Mouse (Mus musculus) heart, postnatal 36 days (tissue): ENCODE data around the gene Nomo1. TPM values are rescaled to one million over a fixed set of nuclear protein-coding genes. Genes with fewer than 3 reads are reported as not detected.

Experiments
- DNase-seq, 2 experiments: peaks; one replicate each; pipeline ENCODE4 v3.0.0; 2021 to 2022
- intact Hi-C: fragments of 180-260 bp; cut with DNase I; formaldehyde crosslinking; loops from one replicate; pipeline ENCODE4 v1.15.1; 2025
- total RNA-seq, 2 experiments: library from RNA; stranded (reverse); gene quantifications; 2 replicates each; pipeline ENCODE4 v1.2.3; 2021

Gene Nomo1
- total RNA-seq, 2 experiments from 2014 or later = 83.4 to 86.4 TPM

GRCm38 (mm10) chr7:46039873-46040272, 6.4 kb downstream of the Nomo1 start:
- DNase-seq = no peak
- intact Hi-C loops = loop anchor here (10.0 kb wide), 1 partner anchor 1735 kb away; the partner anchor contains the start of gene Clec11a

DNA sequence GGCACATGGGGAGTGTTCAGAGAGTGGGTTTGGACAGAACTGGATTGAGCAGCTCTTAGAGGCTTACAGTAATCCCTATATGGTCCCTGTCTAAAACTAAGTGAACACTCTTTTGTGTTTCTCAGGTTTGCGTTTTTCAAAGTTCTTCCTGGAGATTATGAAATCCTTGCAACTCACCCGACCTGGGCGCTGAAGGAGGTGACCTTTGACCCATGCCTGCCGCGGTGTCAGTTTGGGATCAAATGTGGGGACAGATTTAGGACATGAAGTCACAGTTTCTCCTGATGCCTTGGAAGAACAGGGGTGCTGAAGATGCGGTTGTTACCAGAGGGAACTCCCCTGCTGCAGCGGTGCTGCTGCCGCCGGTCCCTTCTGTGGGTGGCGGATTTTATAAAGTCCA, 10.6 kb downstream of the Nomo1 start:
- intact Hi-C loops = no loop called here

DNA sequence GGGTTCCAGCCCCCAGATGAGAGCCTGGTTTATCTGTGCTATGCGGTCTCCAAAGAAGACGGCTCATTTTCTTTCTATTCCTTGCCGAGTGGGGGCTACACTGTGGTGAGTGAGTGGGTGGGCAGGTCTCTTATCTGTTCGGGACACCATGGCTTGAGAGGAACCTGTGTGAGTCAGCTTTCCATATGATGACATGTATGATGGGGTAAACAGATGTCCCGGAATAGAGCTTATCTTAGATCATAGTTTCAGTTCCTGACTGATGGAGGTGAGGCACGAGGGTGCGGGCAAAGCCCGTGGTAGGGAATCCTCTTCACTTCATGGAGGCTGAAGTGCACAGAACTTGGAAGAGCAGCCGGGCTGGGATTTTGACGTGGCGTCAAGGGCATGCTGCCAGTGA, 12.4 kb downstream of the Nomo1 start:
- DNase-seq = no peak
- intact Hi-C loops = no loop called here

More for the DNA sequence above, 10.6 kb downstream of the Nomo1 start:
- no peak for DNase-seq

GRCm38 (mm10) chr7:46047873-46048562, 14.5 kb downstream of the Nomo1 start:
- DNase-seq = no peak
- intact Hi-C loops = no loop called here

GRCm38 (mm10) chr7:46049981-46050380, 16.5 kb downstream of the Nomo1 start:
- intact Hi-C loops = no loop called here
- DNase-seq = no peak

DNA sequence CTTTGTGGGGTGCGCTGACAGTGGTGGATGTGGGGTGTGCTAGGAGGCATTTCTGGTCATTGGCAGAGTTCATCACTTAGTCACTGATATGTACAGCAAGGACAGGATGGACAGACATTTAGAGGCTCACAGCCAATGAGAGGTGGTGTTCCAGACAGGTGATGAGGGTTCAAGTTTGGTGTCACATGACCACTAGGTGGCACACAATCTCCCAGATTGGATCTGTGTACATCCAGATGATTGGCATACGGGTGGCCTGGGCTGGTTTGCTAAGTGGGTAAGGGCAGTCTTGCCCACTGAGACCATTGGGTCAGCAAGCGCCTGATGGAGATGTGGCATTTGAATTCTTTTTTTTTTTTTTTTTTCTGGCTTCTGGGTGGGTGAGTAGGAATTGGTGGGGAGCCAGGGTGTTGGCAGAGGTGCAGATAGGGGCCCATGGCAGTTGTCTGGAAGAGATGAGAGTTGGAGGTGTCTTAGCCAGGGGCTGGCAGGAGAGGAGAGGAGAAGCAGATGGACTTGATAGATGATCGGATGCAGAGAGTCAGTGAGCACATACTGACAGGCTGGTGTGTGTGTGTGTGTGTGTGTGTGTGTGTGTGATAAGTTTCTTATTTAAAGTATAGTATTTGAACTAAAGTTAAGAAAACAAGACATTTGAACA, 18.8 kb downstream of the Nomo1 start:
- DNase-seq = no peak
- intact Hi-C loops = no loop called here

DNA sequence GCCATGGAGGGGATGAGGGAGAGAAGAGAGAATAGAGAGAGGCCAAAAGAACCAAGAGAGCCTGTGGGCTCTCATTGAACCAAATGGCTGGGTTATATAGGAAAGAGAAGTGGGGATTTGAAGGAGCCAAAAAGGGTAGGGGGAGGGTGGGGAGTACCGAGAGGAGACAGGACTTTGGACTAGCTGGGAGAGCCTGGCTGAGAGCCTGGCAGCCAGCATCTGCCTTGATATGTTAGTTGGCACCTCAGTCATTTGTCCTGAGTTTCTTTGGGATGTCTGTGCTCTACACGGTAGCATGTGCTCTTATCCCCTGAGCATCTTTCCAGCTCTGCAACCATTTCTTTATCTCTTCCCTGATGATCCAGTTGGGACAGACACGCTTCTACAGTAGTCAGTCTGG, 20.1 kb downstream of the Nomo1 start:
- intact Hi-C loops = no loop called here
- no peak for DNase-seq

GRCm38 (mm10) chr7:46058882-46059281, 25.4 kb downstream of the Nomo1 start:
- intact Hi-C loops = no loop called here
- DNase-seq = no peak

- intact Hi-C loops = no loop called here
These were observed 27.2 kb downstream of the Nomo1 start for GRCm38 (mm10) chr7:46060688-46061087.

DNA sequence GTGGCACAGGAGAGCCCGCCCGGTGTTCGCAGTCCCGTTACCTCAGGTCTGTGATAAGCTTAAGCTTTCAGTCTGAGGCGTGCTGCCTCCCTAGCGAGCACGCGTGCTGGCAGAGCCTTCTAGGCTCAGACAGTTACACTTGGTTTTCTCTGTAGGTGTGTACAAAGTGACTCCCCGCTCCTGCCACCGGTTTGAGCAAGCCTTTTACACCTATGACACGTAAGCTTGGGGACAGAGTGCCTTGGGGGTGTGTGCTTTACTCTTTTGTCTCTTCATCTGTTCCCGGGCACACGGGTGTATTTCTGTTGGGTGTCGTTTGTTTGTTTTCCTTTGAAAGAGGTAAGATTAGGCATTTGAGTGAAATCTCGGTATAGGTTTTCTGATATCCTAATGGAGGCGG, 28.1 kb downstream of the Nomo1 start:
- intact Hi-C loops = no loop called here
- no peak for DNase-seq

More at GRCm38 (mm10) chr7:46060688-46061087, 27.2 kb downstream of the Nomo1 start:
- no peak for DNase-seq

- intact Hi-C loops = no loop called here
- no peak for DNase-seq
These were observed 29.8 kb downstream of the Nomo1 start for GRCm38 (mm10) chr7:46063296-46063695.

GRCm38 (mm10) chr7:46068831-46069230, 35.3 kb downstream of the Nomo1 start:
- DNase-seq = no peak
- intact Hi-C loops = no loop called here

- intact Hi-C loops = no loop called here
- no peak for DNase-seq
These were observed 43.3 kb downstream of the Nomo1 start for GRCm38 (mm10) chr7:46076844-46077243.

GRCm38 (mm10) chr7:46077675-46078074, 44.2 kb downstream of the Nomo1 start:
- intact Hi-C loops = no loop called here
- no peak for DNase-seq

GRCm38 (mm10) chr7:46084024-46084423, 50.5 kb downstream of the Nomo1 start:
- intact Hi-C loops = no loop called here
- DNase-seq = no peak

DNA sequence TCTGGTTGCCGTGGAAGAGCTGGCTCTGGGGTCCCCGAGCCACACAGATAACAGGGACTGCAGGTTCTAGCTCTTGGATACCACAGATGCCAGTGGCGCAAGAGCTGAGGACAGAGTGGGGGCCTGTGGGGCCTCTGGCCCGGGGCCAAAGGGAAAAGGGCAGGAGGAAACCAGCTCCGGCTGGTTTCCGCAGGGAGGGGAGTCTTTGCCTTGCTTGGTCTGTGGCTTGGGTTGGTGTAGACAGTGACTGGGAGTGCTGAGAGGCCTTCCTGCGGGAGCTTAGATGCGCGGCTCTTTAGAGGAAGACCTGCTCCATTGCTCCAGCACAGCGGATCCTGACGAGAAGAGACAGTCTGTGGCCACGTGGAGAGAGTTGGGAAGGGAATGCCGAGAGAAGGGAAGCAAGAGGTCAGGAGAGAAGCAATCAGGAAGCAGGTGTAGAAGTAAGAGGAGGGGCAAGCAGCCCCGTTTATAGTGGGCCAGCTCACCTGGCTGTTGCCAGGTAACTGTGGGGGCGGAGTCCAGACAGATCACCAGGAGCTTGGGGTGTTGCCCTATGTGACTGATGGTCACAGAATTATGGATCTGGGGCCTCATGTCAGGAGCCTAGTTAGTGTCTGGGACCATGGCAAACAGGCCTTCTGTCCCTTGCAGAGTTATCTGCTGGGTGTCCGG, 51.5 kb downstream of the Nomo1 start:
- intact Hi-C loops = no loop called here
- no peak for DNase-seq

DNA sequence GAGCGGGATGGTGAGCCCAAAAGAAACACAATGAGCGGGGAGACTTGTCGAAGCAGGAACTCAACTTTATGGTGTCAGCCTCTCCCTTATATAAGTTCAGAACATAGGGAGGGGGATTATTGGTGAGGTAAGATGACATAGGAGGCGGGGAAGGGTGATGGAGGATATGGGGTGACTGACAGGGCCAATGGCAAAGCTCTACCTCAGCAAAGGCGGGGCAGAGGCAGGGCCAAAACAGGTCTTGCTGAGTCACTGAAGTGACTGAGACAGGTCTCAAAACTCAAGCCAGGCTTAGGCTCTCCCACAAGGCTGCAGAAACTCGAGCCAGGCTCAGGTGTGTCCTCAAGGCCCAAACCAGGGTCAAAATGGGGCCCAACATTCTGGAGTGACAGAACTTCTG, 52.9 kb downstream of the Nomo1 start:
- intact Hi-C loops = no loop called here
- no peak for DNase-seq

DNA sequence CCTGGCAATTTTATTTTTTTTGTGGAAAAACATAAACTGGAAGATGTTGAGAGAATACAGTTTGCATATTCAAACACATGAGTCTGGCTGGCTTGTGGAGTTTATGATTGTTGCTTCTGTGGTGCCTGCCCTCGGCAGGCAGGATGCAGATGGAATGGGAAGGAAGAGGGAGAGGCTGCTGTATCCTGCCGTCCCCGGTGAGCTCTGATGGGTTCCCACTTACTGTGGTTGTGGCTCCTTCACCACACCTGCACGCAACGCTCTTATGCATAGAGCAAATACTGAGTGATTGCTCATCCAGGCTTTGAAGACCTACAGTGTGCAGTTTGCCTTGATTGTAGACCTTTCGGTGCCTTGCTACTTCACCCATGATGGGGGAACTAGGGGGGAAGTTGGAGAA, 54.7 kb downstream of the Nomo1 start:
- intact Hi-C loops = no loop called here

DNA sequence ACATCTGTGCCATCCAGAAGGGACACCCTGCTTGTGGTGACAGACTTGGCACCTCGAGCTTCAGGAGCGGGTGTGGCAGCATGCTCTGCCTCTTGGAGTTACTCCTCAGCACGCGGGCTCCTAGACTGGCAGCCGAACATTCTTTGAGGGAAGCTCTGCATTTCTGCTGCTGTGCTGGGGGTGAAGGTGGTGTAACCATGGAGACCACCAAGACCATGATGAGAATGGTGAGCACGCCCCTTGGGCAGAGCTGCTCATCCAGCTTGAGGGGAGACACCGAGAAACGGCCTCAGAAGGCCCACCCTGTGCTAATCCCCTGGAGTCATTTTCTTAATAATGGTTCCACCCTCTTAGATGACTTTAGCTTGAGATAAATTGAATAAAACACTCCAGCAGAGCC, 59.3 kb downstream of the Nomo1 start:
- DNase-seq = no peak
- intact Hi-C loops = loop anchor here (10.0 kb wide), 1 partner anchor 282 kb away; the partner anchor contains the start of gene Myod1

More for the DNA sequence above, 54.7 kb downstream of the Nomo1 start:
- no peak for DNase-seq

- DNase-seq = peak; percentile 61 to 75
- intact Hi-C loops = loop anchor here (1.0 to 10.0 kb wide), 6 partner anchors 66 to 511 kb away; partner anchors contain the start of gene Myod1
These were observed 62.6 kb downstream of the Nomo1 start for GRCm38 (mm10) chr7:46096136-46096535.

- intact Hi-C loops = loop anchor here (2.0 to 10.0 kb wide), 5 partner anchors 65 to 509 kb away; partner anchors contain the start of gene Myod1
- DNase-seq = peak; percentile 34 to 51
These were observed 63.9 kb downstream of the Nomo1 start for GRCm38 (mm10) chr7:46097319-46097783.
